Mouse (Mus musculus): ENCODE results near the gene Ptk7. TPM values are rescaled to one million over a fixed set of nuclear protein-coding genes. Genes with fewer than 3 reads are reported as not detected.
A peak's percentile ranks its signal among the peaks of the same experiment; 100 is the strongest.

Gene Ptk7
- total RNA-seq, 2 experiments from 2014 or later = 13.8 to 13.9 TPM

- intact Hi-C loops (cut with DNase I) = no loop called here
- DNase-seq (ENCODE audit: low spot score in 2 of 2) = no peak
Measured at GRCm38 (mm10) chr17:46617799-46618198, 11.5 kb downstream of the Ptk7 start.

GRCm38 (mm10) chr17:46613229-46613628, 16.1 kb downstream of the Ptk7 start:
- DNase-seq (ENCODE audit: low spot score in 2 of 2) = no peak
- intact Hi-C loops (cut with DNase I) = no loop called here

- intact Hi-C loops (cut with DNase I) = no loop called here
- DNase-seq (ENCODE audit: low spot score in 2 of 2) = no peak
Measured at GRCm38 (mm10) chr17:46612820-46613219, 16.5 kb downstream of the Ptk7 start.

GRCm38 (mm10) chr17:46612189-46612588, 17.1 kb downstream of the Ptk7 start:
- intact Hi-C loops (cut with DNase I) = no loop called here
- DNase-seq (ENCODE audit: low spot score in 2 of 2) = no peak

GRCm38 (mm10) chr17:46611316-46611715, 18.0 kb downstream of the Ptk7 start:
- DNase-seq (ENCODE audit: low spot score in 2 of 2) = no peak
- intact Hi-C loops (cut with DNase I) = no loop called here

GRCm38 (mm10) chr17:46609721-46610514, 19.4 kb downstream of the Ptk7 start:
- intact Hi-C loops (cut with DNase I) = no loop called here
- no peak for DNase-seq (ENCODE audit: low spot score in 2 of 2)

GRCm38 (mm10) chr17:46605987-46606386, 23.3 kb downstream of the Ptk7 start:
- DNase-seq (ENCODE audit: low spot score in 2 of 2) = peak; percentile 55 to 76
- intact Hi-C loops (cut with DNase I) = no loop called here

GRCm38 (mm10) chr17:46605126-46605525, 24.2 kb downstream of the Ptk7 start:
- intact Hi-C loops (cut with DNase I) = no loop called here
- no peak for DNase-seq (ENCODE audit: low spot score in 2 of 2)

- DNase-seq (ENCODE audit: low spot score in 2 of 2) = no peak
- intact Hi-C loops (cut with DNase I) = no loop called here
Measured at GRCm38 (mm10) chr17:46603229-46603628, 26.1 kb downstream of the Ptk7 start.

GRCm38 (mm10) chr17:46602212-46602611, 27.1 kb downstream of the Ptk7 start:
- intact Hi-C loops (cut with DNase I) = no loop called here

GRCm38 (mm10) chr17:46600569-46600968, 28.7 kb downstream of the Ptk7 start:
- intact Hi-C loops (cut with DNase I) = no loop called here
- no peak for DNase-seq (ENCODE audit: low spot score in 2 of 2)

More at GRCm38 (mm10) chr17:46602212-46602611, 27.1 kb downstream of the Ptk7 start:
- DNase-seq (ENCODE audit: low spot score in 2 of 2) = no peak

GRCm38 (mm10) chr17:46598963-46599362, 30.3 kb downstream of the Ptk7 start:
- intact Hi-C loops (cut with DNase I) = loop anchor here (5.0 kb wide), 1 partner anchor 42 kb away; the partner anchor contains the start of gene Srf
- DNase-seq (ENCODE audit: low spot score in 2 of 2) = peak; percentile 40 to 42

GRCm38 (mm10) chr17:46597956-46598355, 31.3 kb downstream of the Ptk7 start:
- no peak for DNase-seq (ENCODE audit: low spot score in 2 of 2)
- intact Hi-C loops (cut with DNase I) = loop anchor here (5.0 kb wide), 1 partner anchor 41 kb away; the partner anchor contains the start of gene Srf

- intact Hi-C loops (cut with DNase I) = loop anchor here (5.0 kb wide), 1 partner anchor 38 kb away; the partner anchor contains the start of gene Srf
- peak in 1 of 2 experiments; percentile 39 for DNase-seq (ENCODE audit: low spot score in 2 of 2)
Measured at GRCm38 (mm10) chr17:46595336-46595735, 34.0 kb downstream of the Ptk7 start.

GRCm38 (mm10) chr17:46594606-46595005, 34.7 kb downstream of the Ptk7 start:
- no peak for DNase-seq (ENCODE audit: low spot score in 2 of 2)
- intact Hi-C loops (cut with DNase I) = loop anchor here (5.0 kb wide), 2 partner anchors 33 to 37 kb away; partner anchors contain the start of genes Ptk7 and Srf

GRCm38 (mm10) chr17:46593124-46593523, 36.2 kb downstream of the Ptk7 start:
- intact Hi-C loops (cut with DNase I) = loop anchor here (5.0 kb wide), 1 partner anchor 34 kb away; the partner anchor contains the start of gene Ptk7
- no peak for DNase-seq (ENCODE audit: low spot score in 2 of 2)

- intact Hi-C loops (cut with DNase I) = loop anchor here (5.0 kb wide), 1 partner anchor 36 kb away; the partner anchor contains the start of gene Ptk7
- peak; percentile 33 to 37 for DNase-seq (ENCODE audit: low spot score in 2 of 2)
Measured at GRCm38 (mm10) chr17:46591406-46591805, 37.9 kb downstream of the Ptk7 start.

- no peak for DNase-seq (ENCODE audit: low spot score in 2 of 2)
- intact Hi-C loops (cut with DNase I) = loop anchor here (5.0 kb wide), 1 partner anchor 37 kb away; the partner anchor contains the start of gene Ptk7
Measured at GRCm38 (mm10) chr17:46590439-46590838, 38.9 kb downstream of the Ptk7 start.

- intact Hi-C loops (cut with DNase I) = loop anchor here (5.0 kb wide), 1 partner anchor 38 kb away; the partner anchor contains the start of gene Ptk7
- DNase-seq (ENCODE audit: low spot score in 2 of 2) = no peak
Measured at GRCm38 (mm10) chr17:46589635-46590314, 39.5 kb downstream of the Ptk7 start.

- intact Hi-C loops (cut with DNase I) = no loop called here
- no peak for DNase-seq (ENCODE audit: low spot score in 2 of 2)
Measured at GRCm38 (mm10) chr17:46588913-46589312, 40.4 kb downstream of the Ptk7 start.

Data from left cerebral cortex, postnatal 14 days (tissue).